Mouse (Mus musculus): Measurements from ENCODE around the gene Slc36a4.
A peak's percentile ranks its signal among the peaks of the same experiment; 100 is the strongest.

The Slc36a4 gene

DNA sequence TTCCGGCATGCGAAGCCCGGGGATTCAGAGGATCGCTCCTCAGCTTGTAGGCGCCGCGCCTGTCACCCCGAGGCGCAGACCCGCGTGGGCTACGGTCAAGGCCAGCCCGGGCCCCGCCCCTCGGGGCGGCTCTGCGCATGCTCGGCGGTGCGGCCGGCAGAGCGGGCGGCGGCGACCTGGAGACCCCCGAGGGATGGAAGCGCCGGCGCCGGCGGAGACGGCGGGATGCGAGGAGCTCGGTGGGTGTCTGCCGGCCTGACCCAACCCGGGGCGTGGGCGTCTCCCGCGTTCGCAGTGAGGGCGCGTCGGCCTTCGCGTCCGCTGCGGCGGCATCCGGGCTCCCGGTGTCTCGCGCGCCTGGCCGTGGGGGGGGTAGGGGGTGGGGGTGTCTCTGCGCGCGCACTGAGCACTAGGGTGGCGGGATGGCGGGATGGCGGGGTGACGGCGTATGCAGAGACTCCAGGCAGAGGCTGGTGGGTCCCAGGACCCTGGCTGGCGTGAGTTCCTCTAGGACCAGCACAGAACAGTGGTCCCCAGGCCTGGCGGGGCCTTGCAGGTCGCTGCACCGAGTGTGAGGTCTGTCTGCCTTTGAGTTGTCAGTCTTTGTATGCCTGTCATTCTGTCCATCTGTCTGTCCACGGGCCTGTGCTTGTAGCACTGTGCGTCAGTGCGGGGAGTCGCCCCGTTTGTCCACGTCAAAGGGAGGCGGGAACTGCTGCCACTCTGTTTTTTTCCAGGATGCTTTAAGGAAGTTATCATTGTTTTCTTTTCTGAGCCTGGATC is at the start of gene Slc36a4:
TSS of gene Slc36a4 (plus strand) at position 140 of the 783 bp plus-strand sequence.
- peak; percentile 78 for DNase-seq

DNA sequence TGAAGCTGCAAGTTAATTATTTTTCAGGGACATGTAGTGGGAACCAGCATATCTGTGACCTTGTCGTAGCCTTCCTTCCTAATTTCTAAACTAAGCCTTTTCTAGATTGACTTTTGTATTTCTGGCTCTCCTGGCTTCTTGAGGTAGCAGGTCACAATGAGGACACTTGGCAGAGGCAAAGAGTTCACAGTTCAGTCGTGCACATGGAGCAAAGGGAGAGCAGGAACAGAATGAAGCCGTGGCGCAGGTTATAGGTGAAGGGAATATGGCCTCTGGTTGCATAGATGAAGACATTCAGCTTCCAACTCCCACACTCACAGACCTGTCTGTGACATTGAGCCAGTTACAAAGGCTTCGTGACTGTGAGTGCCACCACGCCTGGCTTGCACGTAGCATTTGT is 44.9 kb upstream of the Slc36a4 start:
- DNase-seq = no peak

DNA sequence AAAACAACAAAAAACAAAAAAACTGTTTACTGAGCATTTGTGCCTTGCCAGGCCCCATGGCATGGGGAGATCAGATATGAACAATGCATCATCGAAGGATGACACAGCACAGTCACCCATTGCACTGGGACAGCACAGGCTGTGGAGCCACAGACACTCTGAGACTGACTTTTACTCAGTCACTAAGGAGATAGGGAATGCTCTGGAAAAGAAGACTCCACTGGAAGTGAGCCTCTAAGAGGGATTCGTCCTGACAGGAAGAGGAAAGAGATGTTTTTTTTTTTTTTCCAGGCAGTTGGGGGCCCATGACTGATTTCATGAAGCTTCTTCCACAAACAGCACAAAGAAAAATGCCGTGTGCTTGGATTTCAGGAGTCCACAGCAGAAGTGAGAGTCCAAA is 40.1 kb upstream of the Slc36a4 start:
- no peak for DNase-seq

DNA sequence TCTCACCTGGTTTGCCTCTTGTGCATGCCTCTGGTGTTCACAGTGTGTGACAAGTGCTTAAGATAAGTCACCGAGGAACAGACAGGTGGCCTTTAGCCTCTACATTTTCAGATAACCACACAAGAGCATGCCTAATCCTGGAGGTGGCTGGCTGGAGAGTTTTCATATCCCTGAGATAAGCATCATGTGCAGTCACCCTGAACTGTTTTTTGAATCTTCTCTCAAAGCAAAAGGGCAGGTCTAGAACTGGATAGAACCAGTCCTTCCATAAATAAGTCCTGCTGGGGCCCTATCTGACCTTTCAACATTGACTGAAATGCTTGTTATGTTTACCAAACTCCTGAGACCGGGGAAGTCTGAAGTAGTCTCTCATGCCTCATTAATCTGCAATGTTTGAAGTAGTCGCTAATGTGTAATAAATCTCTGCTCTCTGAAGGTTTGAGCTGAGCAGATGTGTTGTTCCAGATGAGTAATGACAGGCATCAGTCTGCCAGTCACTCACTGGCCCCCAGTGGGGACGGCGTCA is 39.5 kb upstream of the Slc36a4 start:
- no peak for DNase-seq

DNA sequence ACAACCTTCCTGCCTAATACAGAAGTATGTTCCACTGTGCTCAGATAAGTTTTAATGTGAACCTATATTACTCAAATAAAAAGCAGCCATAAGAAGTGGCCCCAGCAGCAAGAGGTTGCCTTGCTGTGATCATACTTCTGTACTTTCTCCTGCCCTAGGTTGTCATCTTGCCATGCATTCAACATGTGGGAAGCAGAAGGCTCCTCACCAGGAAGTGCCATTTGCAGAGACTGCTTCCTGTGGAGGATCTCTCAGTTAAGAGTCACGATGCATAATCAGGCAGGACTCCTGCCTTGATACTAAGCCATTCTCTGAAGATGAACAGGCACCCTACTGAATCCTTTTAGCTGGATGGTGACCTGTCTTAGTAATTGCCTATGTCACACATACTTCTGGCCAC is 37.3 kb upstream of the Slc36a4 start:
- no peak for DNase-seq

DNA sequence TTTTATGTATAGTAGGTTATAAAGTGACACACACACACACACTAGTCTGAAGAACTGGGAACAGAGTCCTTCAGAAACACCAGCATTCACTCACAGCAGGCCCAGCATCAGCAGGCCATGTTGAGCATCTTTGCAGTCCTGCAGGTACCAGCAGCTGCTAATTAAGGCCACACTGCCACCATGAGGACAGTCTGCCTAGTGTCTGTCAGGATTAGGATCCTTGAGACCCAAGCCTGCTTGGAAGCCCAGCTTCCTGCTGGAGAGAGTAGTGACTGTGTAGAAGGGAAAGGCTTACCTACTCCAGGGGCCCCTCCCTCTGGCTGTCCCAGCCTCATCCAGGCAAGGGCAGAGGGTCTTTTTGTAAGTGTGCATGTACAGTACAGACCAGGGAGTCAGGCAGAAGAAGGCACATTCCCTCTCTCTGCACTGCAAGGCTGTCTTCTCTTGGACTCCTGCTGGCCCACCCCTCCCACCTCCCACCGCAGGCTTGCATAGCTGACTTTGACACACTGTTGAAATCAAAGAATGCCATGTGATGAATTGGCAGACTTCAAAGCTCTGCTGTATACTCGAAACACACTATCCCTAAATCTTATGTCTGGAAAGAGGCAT is 27.6 kb upstream of the Slc36a4 start:
- DNase-seq = peak; percentile 75

DNA sequence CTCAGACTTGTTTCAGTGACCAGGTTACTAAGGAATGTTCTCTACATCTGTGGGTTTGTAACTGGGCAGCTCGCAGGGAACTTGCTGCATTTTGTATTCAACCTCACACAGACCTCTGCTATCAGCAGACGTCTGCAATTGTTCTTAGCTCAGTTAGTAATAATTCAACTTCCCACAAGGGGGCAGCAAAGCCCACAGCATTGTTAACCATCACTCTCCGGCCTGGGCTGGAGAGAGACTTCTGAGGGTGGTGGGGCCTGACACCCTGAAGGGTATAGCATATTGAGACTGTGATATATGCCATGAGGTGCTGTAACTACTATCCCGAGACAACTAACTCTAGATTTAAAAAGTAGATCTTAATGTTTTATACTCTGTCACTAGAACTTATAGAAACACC is 24.3 kb upstream of the Slc36a4 start:
- DNase-seq = peak; percentile 34

DNA sequence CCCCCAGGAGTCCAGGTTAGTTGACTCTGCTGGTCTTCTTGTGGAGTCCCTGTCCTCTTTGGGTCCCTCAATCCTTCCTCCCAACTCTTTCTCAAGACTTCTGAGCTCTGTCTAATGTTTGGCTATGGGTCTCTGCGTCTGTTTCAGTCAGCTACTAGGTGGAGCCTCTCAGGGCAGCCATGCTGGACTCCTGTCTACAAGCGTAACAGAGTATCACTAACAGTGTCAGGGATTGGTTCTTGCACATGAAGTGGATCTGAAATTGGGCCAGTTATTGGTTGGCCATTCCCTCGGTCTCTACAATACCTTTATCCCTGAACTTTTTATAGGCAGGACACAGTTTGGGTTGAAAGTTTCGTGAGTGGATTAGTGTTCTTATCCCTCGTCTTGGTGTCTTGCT is 22.2 kb upstream of the Slc36a4 start:
- DNase-seq = no peak

DNA sequence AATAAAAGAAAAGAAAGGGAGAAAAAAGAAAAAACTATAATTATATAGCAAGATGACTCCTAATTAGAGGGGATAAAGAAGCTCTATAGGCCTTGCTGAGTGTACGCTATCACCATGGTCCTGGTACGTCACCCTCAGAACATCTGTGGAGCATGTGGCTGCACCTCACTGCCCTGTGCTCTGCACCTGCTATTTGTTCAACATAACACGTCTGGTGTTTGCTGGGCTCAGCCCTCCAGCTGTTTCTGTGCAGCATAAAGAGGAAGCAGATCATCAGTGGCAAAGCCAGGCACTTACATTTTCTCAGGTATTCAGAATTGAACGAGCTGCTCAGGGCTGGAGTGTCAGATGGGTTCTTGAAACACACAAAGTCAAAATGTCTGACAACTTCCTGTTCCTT is 15.7 kb upstream of the Slc36a4 start:
- DNase-seq = no peak

DNA sequence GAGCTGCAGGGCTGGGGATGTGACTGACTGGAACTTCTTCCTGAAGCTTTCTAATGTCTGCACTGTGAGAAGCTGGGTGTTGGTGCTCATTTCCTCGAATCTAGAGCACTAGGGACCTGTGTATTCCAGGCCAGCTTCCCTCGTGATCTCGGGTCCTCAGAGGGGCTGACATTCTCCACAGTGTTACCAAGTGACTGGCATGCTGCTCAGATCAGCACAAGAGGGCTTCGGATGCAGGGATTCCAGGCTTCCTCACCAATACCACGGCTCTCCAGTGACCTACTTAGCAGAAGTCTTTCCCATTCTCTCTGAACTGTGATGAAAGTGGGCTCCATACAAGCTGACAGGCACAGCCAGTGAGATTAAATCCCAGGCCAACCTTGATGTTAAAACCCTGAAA is 14.5 kb upstream of the Slc36a4 start:
- DNase-seq = no peak

DNA sequence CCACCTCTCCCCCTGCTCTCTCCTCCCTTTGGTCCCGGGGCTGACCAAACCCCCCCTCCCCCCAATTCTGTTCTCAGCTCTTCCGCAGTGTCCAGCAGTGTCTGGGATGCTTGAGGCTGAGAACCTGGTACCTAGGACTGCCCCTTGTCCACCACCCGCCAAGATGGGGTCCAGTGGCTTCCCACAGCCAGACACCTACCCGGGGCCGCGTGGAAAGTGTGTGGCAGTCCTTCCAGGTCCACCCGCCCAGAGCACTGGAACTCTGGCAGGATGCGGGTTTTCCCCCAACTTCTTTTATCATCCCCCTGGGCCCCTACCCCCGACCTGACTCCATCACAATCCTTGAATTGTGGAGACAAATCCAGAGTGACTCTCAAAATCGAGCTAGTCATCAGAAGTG is 3.8 kb upstream of the Slc36a4 start:
- no peak for DNase-seq

DNA sequence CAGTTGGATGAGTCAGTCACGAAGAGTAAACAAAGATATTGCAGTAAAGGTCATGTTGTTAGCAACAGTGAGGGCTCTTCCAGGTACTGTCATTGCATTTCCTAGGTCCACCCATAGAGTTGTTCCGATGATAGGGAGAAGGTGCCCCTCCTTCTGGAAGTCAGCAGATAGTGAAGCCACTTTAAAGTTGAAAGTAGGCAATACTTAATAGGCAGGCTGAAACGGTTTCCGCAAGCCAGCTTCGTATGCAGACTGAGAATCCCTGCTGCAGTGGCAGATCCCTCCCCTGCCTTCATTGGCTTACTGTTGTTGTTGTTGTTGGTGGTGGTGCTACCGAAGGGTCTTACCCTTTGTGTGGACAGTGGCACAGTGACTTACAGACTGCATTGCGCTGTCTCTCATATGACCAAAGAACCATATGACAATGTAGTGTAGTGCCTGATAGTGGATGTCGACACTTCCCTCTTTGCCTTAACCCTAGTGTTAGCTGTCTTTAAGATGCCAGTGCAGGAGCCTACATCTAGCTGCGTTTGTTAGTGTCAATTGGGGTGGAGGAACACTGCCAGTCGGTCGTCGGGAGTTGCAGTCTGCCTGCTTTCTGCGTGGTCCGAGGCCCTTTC is 449 bp upstream of the Slc36a4 start:
- DNase-seq = peak; percentile 19

DNA sequence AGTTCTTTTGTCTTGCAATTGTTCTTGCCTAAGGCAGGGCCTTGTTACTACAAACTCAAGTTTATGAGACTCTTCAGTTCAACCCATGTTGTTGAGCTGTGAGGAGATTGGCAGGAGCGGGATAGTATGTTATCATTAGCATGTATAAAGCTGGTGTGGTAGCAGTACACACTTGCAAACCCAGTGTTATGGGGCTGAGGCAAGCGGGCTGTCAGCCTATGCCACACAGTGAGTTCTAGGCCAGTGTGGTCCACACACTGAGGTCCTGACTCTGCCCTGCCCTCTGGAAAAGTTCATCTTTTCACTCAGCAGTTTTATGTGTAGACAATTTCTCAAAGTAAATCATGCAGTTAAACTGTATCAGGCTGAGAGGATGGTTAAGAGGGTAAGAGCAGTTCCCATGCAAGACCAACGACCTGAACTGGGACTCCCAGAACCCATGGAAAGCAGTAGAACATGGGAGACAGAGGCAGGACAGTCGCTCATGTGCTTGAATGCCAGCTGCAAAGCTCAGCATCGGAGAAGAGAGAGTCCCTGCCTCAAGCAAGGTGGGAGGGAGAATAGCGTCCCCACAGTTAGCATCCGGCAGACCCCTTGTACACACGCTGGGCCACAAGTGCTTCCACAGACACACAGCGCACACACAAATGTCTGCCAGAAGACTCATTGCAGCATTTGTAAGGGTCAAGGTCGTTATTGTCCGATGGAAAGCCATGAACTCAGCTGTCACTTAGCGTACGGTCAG is 1.5 kb downstream of the Slc36a4 start:
- no peak for DNase-seq

DNA sequence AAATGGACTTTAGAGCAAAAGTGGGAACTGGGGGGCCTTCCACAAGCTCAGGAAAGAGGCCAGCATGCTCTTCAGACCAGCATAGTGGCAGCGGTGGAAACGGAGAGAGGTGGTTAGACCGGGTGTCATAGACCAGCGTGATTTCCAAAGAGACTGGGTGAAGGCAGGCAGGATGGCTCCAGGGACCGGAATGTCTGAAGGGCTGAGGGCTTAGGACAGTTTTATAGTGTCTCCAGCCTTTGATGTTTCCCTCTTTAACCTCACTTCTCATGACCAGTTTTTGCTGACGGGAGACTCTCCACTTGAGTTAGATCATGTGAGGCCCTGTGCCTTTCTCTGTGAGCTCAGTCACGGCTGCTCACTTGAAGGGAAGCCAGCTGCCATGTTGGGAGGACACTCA is 2.1 kb downstream of the Slc36a4 start:
- DNase-seq = no peak

DNA sequence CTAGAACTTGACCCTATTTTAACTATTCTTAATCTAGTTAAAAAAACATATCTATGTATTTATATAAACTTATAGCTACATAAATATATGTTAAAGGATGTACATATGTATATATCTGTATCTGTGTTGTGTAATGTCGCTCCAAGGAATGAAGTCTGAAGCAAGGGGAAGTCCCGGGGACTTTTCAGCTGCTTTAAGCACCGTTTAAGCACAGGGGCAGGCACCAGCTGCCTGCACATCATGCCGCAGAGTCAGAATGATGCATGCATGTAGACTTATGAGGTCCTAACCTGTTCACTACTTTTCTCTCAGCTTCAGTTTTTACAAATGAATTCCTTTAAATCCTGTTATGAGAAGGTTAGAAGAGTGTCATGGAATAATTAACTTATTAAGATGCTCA is 5.3 kb downstream of the Slc36a4 start:
- DNase-seq = no peak

DNA sequence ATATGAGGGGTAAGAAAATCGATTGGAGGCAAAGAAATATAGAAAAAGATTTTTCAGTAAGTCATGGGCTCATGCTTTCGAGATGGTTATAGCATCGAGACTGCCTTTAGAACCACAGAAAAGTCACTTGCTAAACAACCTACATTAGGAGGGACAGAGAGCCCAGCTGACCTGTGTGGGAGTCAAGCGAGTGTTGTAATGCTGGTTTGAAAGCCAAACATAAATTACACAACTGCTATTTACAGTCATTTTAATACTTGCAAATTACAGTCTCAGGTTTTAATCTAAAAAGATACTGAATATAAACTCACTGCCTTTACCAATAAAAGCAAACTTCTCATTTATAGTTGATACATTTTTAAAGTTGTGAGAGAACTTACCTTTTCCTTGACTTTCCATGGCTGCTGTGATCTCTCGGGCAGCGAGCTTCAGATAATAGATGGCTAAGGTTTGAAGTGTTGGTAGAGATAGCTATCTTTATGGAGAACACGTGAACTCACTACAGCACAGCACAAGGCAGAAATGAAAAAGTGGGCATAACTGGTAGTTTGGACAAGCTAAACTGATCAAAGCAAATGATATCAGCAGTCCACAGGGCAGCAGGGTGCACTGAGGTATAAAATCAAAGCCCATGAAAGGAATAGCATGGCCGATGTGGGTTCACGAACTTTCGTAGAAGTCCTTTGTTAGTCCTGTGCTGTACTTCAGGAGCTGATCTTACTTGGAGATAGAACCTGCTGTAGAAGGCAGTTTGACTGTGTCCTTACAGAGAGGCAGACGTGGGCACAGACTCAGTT is 5.9 kb downstream of the Slc36a4 start:
- DNase-seq = no peak

DNA sequence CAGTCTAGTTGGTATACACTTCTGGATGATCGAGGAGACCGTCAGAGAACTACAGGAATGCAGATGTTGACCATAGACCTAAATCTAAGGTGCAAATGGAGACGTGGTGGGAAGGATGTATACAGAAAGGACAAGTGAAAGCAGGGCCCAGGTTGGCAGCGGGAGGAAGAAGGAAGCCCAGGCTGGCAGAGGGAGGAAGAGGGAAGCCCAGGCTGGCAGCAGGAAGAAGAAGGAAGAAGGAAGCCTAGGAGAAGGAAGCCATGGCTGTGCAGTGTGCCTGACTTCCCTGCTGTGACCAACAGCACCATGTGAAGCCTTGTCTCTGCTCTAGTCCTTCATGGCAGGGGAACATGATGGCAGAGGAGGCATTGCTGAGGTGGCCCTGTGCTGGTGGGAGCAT is 7.8 kb downstream of the Slc36a4 start:
- no peak for DNase-seq

DNA sequence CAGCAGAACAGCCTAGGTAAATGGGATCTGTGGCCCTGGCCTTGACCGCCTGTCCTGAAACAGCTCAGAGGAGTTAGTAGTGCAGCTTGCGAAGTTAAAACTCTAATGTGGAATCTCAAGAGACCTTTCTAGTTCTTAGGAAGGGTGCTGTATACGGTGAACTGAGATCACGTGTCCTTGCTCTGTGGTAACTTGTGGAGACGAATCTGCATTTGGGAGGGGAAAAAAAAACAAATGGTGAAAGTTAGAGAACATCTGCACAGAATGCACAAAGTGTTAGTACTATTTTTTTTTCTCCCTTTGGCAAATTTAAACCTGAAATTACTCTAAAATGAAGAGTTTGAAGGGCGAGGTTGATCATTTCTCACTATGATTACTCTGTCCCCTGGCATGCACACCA is 8.8 kb downstream of the Slc36a4 start:
- DNase-seq = no peak

DNA sequence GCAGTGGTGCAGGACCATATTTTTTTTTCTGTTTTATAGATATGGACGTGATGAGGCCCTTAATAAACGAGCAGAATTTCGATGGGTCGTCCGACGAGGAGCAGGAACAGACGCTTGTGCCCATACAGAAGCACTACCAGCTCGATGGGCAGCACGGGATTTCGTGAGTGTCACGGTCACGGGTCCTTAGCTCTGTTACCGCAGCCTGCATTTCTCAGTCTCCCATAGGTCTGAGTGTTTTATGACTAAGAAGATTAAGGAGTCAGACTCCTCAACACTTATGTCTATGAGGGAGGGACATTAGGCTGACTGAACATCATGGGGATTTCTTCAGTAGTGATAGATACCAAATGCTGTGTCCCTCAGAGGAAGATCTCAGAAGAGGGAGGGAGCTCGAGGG is 10.1 kb downstream of the Slc36a4 start:
- DNase-seq = no peak

DNA sequence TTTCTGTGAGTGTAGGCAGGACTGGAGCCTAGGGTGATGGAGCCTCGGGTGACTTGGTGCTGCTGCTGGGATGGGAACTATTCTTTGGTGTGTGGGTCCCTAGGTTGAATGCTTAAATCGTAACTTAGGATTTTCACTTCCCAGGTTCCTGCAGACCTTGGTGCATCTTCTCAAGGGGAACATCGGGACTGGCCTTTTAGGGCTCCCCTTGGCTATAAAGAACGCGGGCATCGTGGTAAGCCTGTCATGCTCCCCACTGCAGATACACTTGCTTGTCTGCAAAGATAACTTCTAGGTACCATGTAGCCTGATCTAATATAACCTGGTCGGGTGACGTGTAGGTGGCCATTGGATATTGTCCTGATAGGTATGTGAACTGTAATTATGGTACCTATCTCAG is 11.0 kb downstream of the Slc36a4 start:
- DNase-seq = no peak

DNA sequence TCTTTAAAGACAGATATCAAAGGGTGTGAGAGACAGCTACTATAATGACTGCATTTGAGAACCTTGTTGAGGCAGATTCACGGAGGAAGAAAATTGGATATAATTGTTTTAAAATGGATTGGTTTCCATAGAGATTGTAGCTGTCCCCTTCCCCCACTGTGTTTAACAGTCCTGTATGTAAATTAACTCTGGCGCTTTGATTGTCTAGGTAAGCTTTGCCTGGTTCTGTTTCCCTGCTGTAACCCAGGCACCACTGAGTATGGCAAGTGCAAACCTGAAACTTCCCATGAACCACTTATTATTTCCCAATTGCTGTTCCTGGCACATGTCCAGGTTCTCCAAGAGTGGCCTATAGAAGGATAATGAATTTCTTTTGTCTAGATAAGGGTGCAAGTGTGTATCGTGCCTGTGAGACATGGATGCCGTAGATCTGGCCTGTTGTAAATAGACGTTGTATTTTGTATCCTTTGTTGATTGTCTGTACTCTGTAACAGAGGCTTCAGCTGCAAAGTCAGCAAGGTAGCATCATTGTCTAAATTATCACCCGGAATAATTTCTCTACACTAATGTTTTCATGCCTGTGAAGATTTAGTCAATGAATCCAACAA is 11.8 kb downstream of the Slc36a4 start:
- DNase-seq = no peak

DNA sequence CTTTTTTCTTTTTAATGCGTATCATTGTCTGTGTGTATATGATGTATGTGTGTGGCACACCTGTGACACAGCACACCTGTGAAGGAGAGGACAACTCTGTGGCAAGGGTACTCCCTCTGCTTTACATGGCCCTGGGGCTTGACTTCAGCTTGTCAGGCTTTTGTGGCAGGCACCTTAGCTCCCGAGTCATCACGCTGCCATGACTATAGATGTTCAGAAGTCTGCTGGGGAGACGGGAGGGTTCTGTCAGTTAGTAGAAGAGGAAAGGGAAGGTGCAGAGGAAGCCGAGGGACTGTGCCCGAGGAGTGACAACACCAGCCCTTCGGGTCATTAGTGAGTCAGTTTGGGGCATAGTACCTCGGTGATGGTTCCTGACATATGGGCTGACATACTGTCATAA is 13.0 kb downstream of the Slc36a4 start:
- no peak for DNase-seq

Measured in layer of hippocampus, adult 9-11 months (tissue).